Mouse (Mus musculus) hindbrain, embryonic 11.5 days (tissue): ENCODE data around the gene Hectd4. TPM values are rescaled to one million over a fixed set of nuclear protein-coding genes. Genes with fewer than 3 reads are reported as not detected.

Experiments used
- ATAC-seq: fragments of 200-750 bp; cut with Nextera tagmentation; 2 replicates; pipeline ENCODE4 v1.8.0; 2017; ENCODE audit warnings: mild to moderate bottlenecking, moderate TSS enrichment, moderate library complexity; ENCODE audit not compliant: low FRiP score
- DNase-seq: peaks from one replicate; pipeline ENCODE4 v3.0.0-alpha.2; 2015; ENCODE audit warnings: low spot score
- H3K27ac ChIP-seq: fragments of 300-500 bp; sonication (generic); 2 replicates; pipeline ENCODE4 v1.5.1; 2014; ENCODE audit warnings: mild to moderate bottlenecking, low read depth, low read length
- H3K27me3 ChIP-seq: fragments of 300-500 bp; sonication (generic); 2 replicates; pipeline ENCODE4 v1.6.1; 2014; ENCODE audit warnings: mild to moderate bottlenecking, low read length, moderate library complexity, mixed read lengths; ENCODE audit not compliant: control insufficient read depth, insufficient read depth
- H3K36me3 ChIP-seq: fragments of 300-500 bp; sonication (generic); 2 replicates; pipeline ENCODE4 v1.6.1; 2014; ENCODE audit warnings: mild to moderate bottlenecking, low read length, moderate library complexity, mixed read lengths; ENCODE audit not compliant: control insufficient read depth, insufficient read depth
- H3K4me1 ChIP-seq: fragments of 300-500 bp; sonication (generic); replicated peaks from 2 replicates; pipeline ENCODE4 v1.6.1; 2014; ENCODE audit warnings: low read length, mixed read lengths; ENCODE audit not compliant: control insufficient read depth, insufficient read depth
- H3K4me2 ChIP-seq: fragments of 300-500 bp; sonication (generic); replicated peaks from 2 replicates; pipeline ENCODE4 v1.6.1; 2014; ENCODE audit warnings: mild to moderate bottlenecking, low read depth, low read length
- H3K4me3 ChIP-seq: fragments of 300-500 bp; sonication (generic); 2 replicates; pipeline ENCODE4 v1.5.1; 2014; ENCODE audit warnings: low read depth, low read length
- H3K9ac ChIP-seq: fragments of 300-500 bp; sonication (generic); 2 replicates; pipeline ENCODE4 v1.6.1; 2014; ENCODE audit warnings: low read depth, low read length
- H3K9me3 ChIP-seq: fragments of 300-500 bp; sonication (generic); 2 replicates; pipeline ENCODE4 v1.6.1; 2016; ENCODE audit warnings: low read length; ENCODE audit not compliant: control insufficient read depth
- WGBS: fragments of 180-500 bp; shearing (Covaris S2); extraction: QIAGEN DNeasy Blood & Tissue Kit; methylation state at CpG from one replicate; pipeline ENCODE4 v1.1.7; 2014; 5-methylcytosine and 5-hydroxymethylcytosine counted together
- polyA plus RNA-seq: library from polyadenylated mRNA; unstranded; fragments of >200 nt; fragmentation: Nextera tagmentation; extraction: Ambion mirVana; gene quantifications from 2 replicates; pipeline ENCODE4 v1.2.1, GENCODE M21; 2014

Gene Hectd4
- polyA plus RNA-seq, 1 experiment from 2014 or later = 15.5 TPM

DNA sequence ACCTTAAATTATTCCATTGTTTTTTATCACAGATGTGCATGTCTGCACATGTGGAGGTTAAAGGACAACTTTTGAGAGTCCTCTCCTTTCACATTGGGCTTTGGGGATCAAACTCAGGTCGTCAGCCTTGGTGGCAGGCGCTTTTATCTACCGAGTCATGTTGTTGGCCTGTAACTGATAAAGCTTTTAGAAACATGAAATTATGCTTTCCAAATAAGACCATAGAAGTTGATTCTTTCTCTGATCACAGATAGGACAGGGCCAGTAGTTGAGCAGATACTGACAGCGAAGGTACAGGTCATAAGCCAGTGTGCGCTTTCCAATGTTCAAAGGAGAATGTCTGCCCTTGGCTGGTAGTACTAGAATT is 24.3 kb downstream of the Hectd4 start:
- H3K4me1 ChIP-seq = no peaks in the 10 kb centered on the region
- H3K9ac ChIP-seq = no peak overlapping the region
- H3K4me2 ChIP-seq = no peak overlapping the region
- H3K9me3 ChIP-seq = no peaks in the 10 kb centered on the region
- H3K27me3 ChIP-seq = no peaks in the 10 kb centered on the region
- H3K27ac ChIP-seq = no peak overlapping the region
- DNase-seq = no peak
- no peak for ATAC-seq
- H3K36me3 ChIP-seq = no peaks in the 10 kb centered on the region
- WGBS = 92% methylated on average over 5 of the region's 5 CpGs
- H3K4me3 ChIP-seq = no peak overlapping the region

- Histone ChIP-seq H3K9ac (no peak overlapping the region), H3K4me3 (no peak overlapping the region), H3K36me3 (no peaks in the 10 kb centered on the region), H3K4me1 (no peaks in the 10 kb centered on the region), H3K27ac (no peak overlapping the region), H3K4me2 (no peak overlapping the region), H3K9me3 (no peaks in the 10 kb centered on the region), H3K27me3 (no peaks in the 10 kb centered on the region)
- 85% methylated on average over 7 of the region's 7 CpGs for WGBS
- ATAC-seq (no peak), DNase-seq (no peak)
These were observed 25.2 kb downstream of the Hectd4 start for GRCm38 (mm10) chr5:121245201-121245600.

- WGBS = 84% methylated on average over 3 of the region's 3 CpGs
- H3K4me2 ChIP-seq = no peak overlapping the region
- DNase-seq (no peak), ATAC-seq (no peak)
- no peaks in the 10 kb centered on the region for H3K9me3 ChIP-seq
- no peak overlapping the region for H3K4me3 ChIP-seq
- H3K36me3 ChIP-seq = no peaks in the 10 kb centered on the region
- no peaks in the 10 kb centered on the region for H3K27me3 ChIP-seq
- no peaks in the 10 kb centered on the region for H3K4me1 ChIP-seq
- no peak overlapping the region for H3K9ac ChIP-seq
- H3K27ac ChIP-seq = no peak overlapping the region
These were observed 28.9 kb downstream of the Hectd4 start for GRCm38 (mm10) chr5:121248766-121249394.

GRCm38 (mm10) chr5:121249693-121250092 is 29.7 kb downstream of the Hectd4 start:
- no peak overlapping the region for H3K27ac ChIP-seq
- H3K27me3 ChIP-seq = no peaks in the 10 kb centered on the region
- no peak overlapping the region for H3K4me2 ChIP-seq
- H3K9me3 ChIP-seq = no peaks in the 10 kb centered on the region
- WGBS = 84% methylated on average over 3 of the region's 3 CpGs
- H3K4me3 ChIP-seq = no peak overlapping the region
- H3K9ac ChIP-seq = no peak overlapping the region
- no peak for DNase-seq
- no peaks in the 10 kb centered on the region for H3K4me1 ChIP-seq
- H3K36me3 ChIP-seq = no peaks in the 10 kb centered on the region
- no peak for ATAC-seq

DNA sequence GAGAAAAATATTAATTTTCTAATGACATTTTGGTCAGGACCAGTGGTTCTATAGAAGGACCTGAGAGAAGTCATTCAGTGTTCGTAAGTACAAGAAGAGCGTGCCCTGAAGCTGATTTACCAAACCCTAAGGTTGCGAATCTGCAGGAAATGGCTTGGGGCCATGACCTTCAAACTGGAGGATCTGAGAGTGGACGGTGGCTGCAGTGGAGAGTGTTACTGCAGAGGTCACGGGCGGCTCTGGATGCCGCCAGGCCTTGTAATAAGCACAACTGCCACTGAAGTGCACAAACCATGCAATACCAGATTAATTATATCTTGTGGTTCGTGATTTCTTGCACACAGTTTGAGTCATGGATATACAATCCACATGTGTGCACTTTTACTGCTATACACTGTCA is 31.8 kb downstream of the Hectd4 start:
- ATAC-seq = no peak
- no peak overlapping the region for H3K27ac ChIP-seq
- no peaks in the 10 kb centered on the region for H3K4me1 ChIP-seq
- WGBS = 82% methylated on average over 8 of the region's 8 CpGs
- H3K9me3 ChIP-seq = no peaks in the 10 kb centered on the region
- H3K4me3 ChIP-seq = no peak overlapping the region
- no peak overlapping the region for H3K4me2 ChIP-seq
- DNase-seq = no peak
- H3K36me3 ChIP-seq = no peaks in the 10 kb centered on the region; the same call in 1 of the 2 replicates
- no peak overlapping the region for H3K9ac ChIP-seq
- H3K27me3 ChIP-seq = no peaks in the 10 kb centered on the region

DNA sequence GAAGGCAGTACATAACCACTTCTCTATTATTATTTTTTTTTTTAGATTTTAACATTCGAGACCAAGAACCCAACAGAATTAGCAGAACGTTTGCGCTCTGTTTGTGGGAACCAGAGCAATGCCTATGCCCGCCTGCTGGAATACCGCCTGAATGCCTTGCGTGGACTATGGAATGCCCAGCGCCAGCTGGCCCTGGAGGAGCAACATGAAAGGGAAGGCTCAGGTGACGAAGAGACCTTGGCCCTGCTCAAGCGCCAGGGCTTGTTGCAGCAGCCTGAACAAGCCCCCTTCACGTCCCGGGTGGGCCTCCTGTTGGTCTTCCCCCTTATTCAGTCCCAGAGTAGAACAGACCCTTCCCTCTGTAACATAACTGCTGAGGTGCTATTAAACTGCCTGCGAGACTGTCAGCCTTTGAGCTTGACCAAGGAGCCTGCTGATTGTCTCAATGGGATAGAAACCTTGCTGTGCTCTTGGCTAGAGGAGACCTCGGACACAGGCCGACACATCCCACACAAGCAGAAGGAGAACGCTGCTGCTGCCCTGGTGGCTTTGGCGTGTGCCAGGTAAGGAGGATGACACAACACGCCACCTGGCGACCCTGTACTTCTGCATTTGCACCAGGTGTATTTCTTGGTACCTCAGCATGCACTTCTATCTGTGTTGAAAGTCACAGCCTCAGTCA is 33.9 kb downstream of the Hectd4 start:
- WGBS = 92% methylated on average over 18 of the region's 18 CpGs
- no peak for ATAC-seq
- no peak overlapping the region for H3K27ac ChIP-seq
- no peak for DNase-seq
- no peak overlapping the region for H3K4me2 ChIP-seq
- no peak overlapping the region for H3K9ac ChIP-seq
- H3K36me3 ChIP-seq = no peaks in the 10 kb centered on the region; the same call in 1 of the 2 replicates
- H3K4me1 ChIP-seq = no peaks in the 10 kb centered on the region
- no peak overlapping the region for H3K4me3 ChIP-seq
- no peaks in the 10 kb centered on the region for H3K27me3 ChIP-seq
- H3K9me3 ChIP-seq = no peaks in the 10 kb centered on the region

DNA sequence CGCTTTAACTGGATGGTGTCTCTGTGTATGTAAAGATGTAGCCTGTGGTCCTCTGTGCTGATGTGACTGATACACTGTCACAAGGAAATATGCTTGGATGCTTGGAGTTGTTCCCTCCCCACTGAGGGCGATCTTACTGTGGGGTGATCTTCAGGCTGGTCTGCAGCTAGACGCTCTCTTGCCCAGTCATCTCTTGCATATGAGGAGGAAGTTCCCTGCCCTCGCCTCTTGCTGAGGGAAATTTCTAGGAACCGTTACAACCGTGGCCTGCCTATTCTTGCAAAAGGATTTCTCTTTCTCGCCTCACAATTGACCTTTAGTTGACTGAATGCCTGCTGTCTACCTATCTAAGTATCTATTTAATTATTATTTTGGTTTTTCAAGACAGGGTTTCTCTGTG is 35.0 kb downstream of the Hectd4 start:
- DNase-seq (no peak), ATAC-seq (no peak)
- Histone ChIP-seq H3K27ac (no peak overlapping the region), H3K4me2 (no peak overlapping the region), H3K4me3 (no peak overlapping the region), H3K27me3 (no peaks in the 10 kb centered on the region), H3K9ac (no peak overlapping the region), H3K36me3 (no peaks in the 10 kb centered on the region; the same call in 1 of the 2 replicates), H3K4me1 (no peaks in the 10 kb centered on the region), H3K9me3 (no peaks in the 10 kb centered on the region)
- 94% methylated on average over 7 of the region's 7 CpGs for WGBS

- no peak overlapping the region for H3K4me3 ChIP-seq
- H3K27ac ChIP-seq = no peak overlapping the region
- H3K36me3 ChIP-seq = no peaks in the 10 kb centered on the region; the same call in 1 of the 2 replicates
- no peak overlapping the region for H3K4me2 ChIP-seq
- DNase-seq = no peak
- ATAC-seq = no peak
- no peaks in the 10 kb centered on the region for H3K27me3 ChIP-seq
- 98% methylated on average over 3 of the region's 3 CpGs for WGBS
- no peak overlapping the region for H3K9ac ChIP-seq
- no peaks in the 10 kb centered on the region for H3K4me1 ChIP-seq
- no peaks in the 10 kb centered on the region for H3K9me3 ChIP-seq
These were observed 41.8 kb downstream of the Hectd4 start for GRCm38 (mm10) chr5:121261806-121262205.

- no peak for ATAC-seq
- no peak overlapping the region for H3K27ac ChIP-seq
- no peak overlapping the region for H3K4me3 ChIP-seq
- H3K36me3 ChIP-seq = no peaks in the 10 kb centered on the region; the same call in 1 of the 2 replicates
- no peaks in the 10 kb centered on the region for H3K4me1 ChIP-seq
- WGBS = 97% methylated on average over 8 of the region's 8 CpGs
- H3K9me3 ChIP-seq = no peaks in the 10 kb centered on the region
- H3K9ac ChIP-seq = no peak overlapping the region
- H3K4me2 ChIP-seq = no peak overlapping the region
- no peaks in the 10 kb centered on the region for H3K27me3 ChIP-seq
- no peak for DNase-seq
These were observed 42.4 kb downstream of the Hectd4 start for GRCm38 (mm10) chr5:121262415-121262814.
